Mouse (Mus musculus) hematopoietic stem cell, adult 5-6 weeks (primary cell): ENCODE measurements around the gene Klb. TPM values are rescaled to one million over a fixed set of nuclear protein-coding genes. Genes with fewer than 3 reads are reported as not detected.

ENCODE experiments used
- ATAC-seq, 2 experiments: fragments of 125-278 bp in 1 of 2; replicated peaks in 1 of 2; 2 replicates each; pipeline ENCODE4 v1.8.0; 2016 to 2017; ENCODE audit warnings: inconsistent platforms in 2 of 2, mild to moderate bottlenecking in 2 of 2, moderate number of reproducible peaks in 2 of 2, low read depth in 1 of 2, moderate TSS enrichment in 1 of 2; ENCODE audit not compliant: low FRiP score in 2 of 2, poor library complexity in 2 of 2, severe bottlenecking in 2 of 2, insufficient read depth in 1 of 2, low TSS enrichment in 1 of 2
- total RNA-seq: library from RNA; stranded (forward); fragments of 172-1452, 232-1000 nt; gene quantifications from 2 replicates; pipeline ENCODE4 v1.2.3, GENCODE M21; 2017

Gene Klb
- total RNA-seq, 1 experiment from 2014 or later, result not detected

GRCm38 (mm10) chr5:65422803-65423202 is 74.7 kb downstream of the Klb start:
- no peak for ATAC-seq

- no peak for ATAC-seq
Observed at GRCm38 (mm10) chr5:65424215-65424614, 76.1 kb downstream of the Klb start.

- ATAC-seq, result no peak
Observed at GRCm38 (mm10) chr5:65425251-65425650, 77.1 kb downstream of the Klb start.

- no peak for ATAC-seq
Observed at GRCm38 (mm10) chr5:65428321-65428720, 80.2 kb downstream of the Klb start.

- ATAC-seq, result no peak
Observed at GRCm38 (mm10) chr5:65429441-65429840, 81.3 kb downstream of the Klb start.

Other genes starting within 250 kb of the Klb start
- gene Klhl5, start 240.8 kb upstream of the Klb start, total RNA-seq, result 47.6 and 61.4 TPM in 2 replicates
- 10.9 and 12.2 TPM in 2 replicates for gene Wdr19, start 148.6 kb upstream of the Klb start, total RNA-seq
- 128 and 149 TPM in 2 replicates for gene Rfc1, start 12.6 kb upstream of the Klb start, total RNA-seq
- gene Rpl9, start 43.1 kb downstream of the Klb start, total RNA-seq, result 2,495 and 3,028 TPM in 2 replicates
- gene Lias, start 43.2 kb downstream of the Klb start, total RNA-seq, result 32.8 and 59.2 TPM in 2 replicates
- gene Ugdh, start 87.6 kb downstream of the Klb start, total RNA-seq, result 24.6 and 41.0 TPM in 2 replicates
- gene Gm43552, start 144.5 kb downstream of the Klb start, total RNA-seq, result not detected in 2 replicates
- gene Smim14, start 188.9 kb downstream of the Klb start, total RNA-seq, result 104 and 132 TPM in 2 replicates
- gene Ube2k, start 188.9 kb downstream of the Klb start, total RNA-seq, result 28.9 and 79.7 TPM in 2 replicates